Comparison of ENCODE assay signal across 9 mouse cellular contexts in the genomic region with DNA sequence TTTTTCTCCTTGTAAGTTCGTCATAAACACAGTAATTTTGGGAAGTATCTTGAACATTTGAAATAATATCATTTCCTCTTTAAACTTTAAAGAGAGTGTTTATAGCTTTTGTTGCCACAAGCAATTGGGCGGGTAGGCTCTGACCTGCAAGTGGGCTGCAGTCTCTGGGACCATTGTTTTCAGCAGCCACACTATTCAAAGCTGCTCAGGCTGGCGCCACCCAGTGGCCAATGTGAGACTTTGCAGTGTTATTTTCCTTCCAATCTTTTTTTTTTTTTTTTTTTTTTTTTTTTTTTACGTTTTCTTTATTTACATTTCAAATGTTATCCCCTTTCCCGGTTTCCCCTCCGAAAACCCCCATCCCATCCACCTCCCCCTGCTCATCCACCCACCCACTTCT. TPM values are rescaled to one million over a fixed set of nuclear protein-coding genes. Genes with fewer than 3 reads are reported as not detected.
DNase-seq lines count a peak whose midpoint lies in the region; TF ChIP-seq lines count a peak whose summit lies in the region.
"Had no signal": no experiment of that assay in that cellular context is flagged by ENCODE, and none has a peak within 500 bp of the region (broad histone marks: within the 10 kb centered on the region; RNA-seq: fewer than 3 reads in every experiment).

No protein-coding gene starts in this region.

- H3K9me3 ChIP-seq in E14TG2a.4 (ENCODE audit: low read length) = no peaks in the 10 kb centered on the region
- H3K9me3 ChIP-seq: neural tube, embryonic 12.5 days had no signal

- H3K36me3 ChIP-seq in kidney, adult 2 months (ENCODE audit: control insufficient read depth, insufficient read depth, low read length) = no peaks in the 10 kb centered on the region
- no peaks in the 10 kb centered on the region for H3K36me3 ChIP-seq in E14TG2a.4 (ENCODE audit: insufficient read depth, low read length)
- H3K36me3 ChIP-seq: neural tube, embryonic 12.5 days had no signal

- no peak overlapping the region for H3K27ac ChIP-seq in kidney, adult 2 months (ENCODE audit: insufficient read depth, low read depth, low read length)
- H3K27ac ChIP-seq: neural tube, embryonic 12.5 days had no signal

- peak; percentile 52 for TF ChIP-seq CTCF in kidney, adult 2 months (conservative IDR thresholded peaks at IDR 0.05; ENCODE audit: insufficient read depth, insufficient read length, low read depth, low read length)
- TF ChIP-seq CTCF in E14TG2a.4 (conservative IDR thresholded peaks at IDR 0.05; ENCODE audit: low read length) = peak; percentile 49

- TF ChIP-seq POLR2A in kidney, adult 2 months (IDR thresholded peaks at IDR 0.05; ENCODE audit: low read depth, low read length) = no peak

- WGBS in kidney, adult 2 months = 14% methylated on average over 6 of the region's 6 CpGs

- no peak overlapping the region for H3K4me3 ChIP-seq in kidney, adult 2 months (ENCODE audit: insufficient read depth, low read depth, low read length)
- no peak overlapping the region for H3K4me3 ChIP-seq in E14TG2a.4 (replicated peaks; ENCODE audit: low read length)
- H3K4me3 ChIP-seq: neural tube, embryonic 12.5 days had no signal

- DNase-seq in kidney, adult 2 months = peak; percentile 7
- no peak for DNase-seq in kidney, adult 11 months
- peak; percentile 69 for DNase-seq in NIH3T3 (ENCODE audit: low read depth)
- DNase-seq in forelimb bud, embryonic 11.5 days (ENCODE audit: low read depth, low spot score) = peak; percentile 25
- DNase-seq in retina, postnatal 1 day = peak; percentile 72
- DNase-seq in spleen, adult 12 weeks (ENCODE audit: low spot score) = no peak
- DNase-seq in heart, adult 18-20 months = no peak

- no peaks in the 10 kb centered on the region for H3K27me3 ChIP-seq in kidney, adult 2 months (replicated peaks; ENCODE audit: control insufficient read depth, insufficient read depth, low read length)
- H3K27me3 ChIP-seq in E14TG2a.4 (ENCODE audit: insufficient read depth, low read length) = no peaks in the 10 kb centered on the region
- H3K27me3 ChIP-seq: neural tube, embryonic 12.5 days had no signal

- H3K4me1 ChIP-seq in kidney, adult 2 months (ENCODE audit: control insufficient read depth, insufficient read depth, low read length) = no peaks in the 10 kb centered on the region
- no peaks in the 10 kb centered on the region for H3K4me1 ChIP-seq in E14TG2a.4 (replicated peaks; ENCODE audit: low read depth, low read length)
- H3K4me1 ChIP-seq: neural tube, embryonic 12.5 days had no signal

RNA-seq across cellular contexts. Expression of gene Yipf6, which starts 17.8 kb away (rescaled TPM):
- polyA plus RNA-seq in kidney, adult 2 months (2012; rRNA removed) = 23.5 and 24.1 TPM in 2 replicates
- 10 to 100 TPM; 14.8 to 19.3 TPM for total RNA-seq in heart, adult 18-20 months (2021)

RNA-seq across cellular contexts. Expression of gene Stard8, which starts 49.1 kb away (rescaled TPM):
- polyA plus RNA-seq in kidney, adult 2 months (2012; rRNA removed) = 62.0 and 82.9 TPM in 2 replicates
- total RNA-seq in heart, adult 18-20 months (2021) = 10 to 100 TPM; 28.1 to 30.4 TPM

Comparison
In these comparisons a context has a peak if more than half of its experiments do, and no peak if none do; other contexts are left out.
1. DNase-seq: peak in kidney, adult 2 months (single experiment), NIH3T3 (single experiment), forelimb bud, embryonic 11.5 days (single experiment) and retina, postnatal 1 day (single experiment); none in kidney, adult 11 months (single experiment), spleen, adult 12 weeks (single experiment) and heart, adult 18-20 months (0 of 2).